Mouse (Mus musculus) urinary bladder, postnatal 4 days (tissue): ENCODE measurements around the gene S1pr1.

Source experiments
- DNase-seq, 2 experiments: peaks; one replicate each; pipeline ENCODE4 v3.0.0; 2021 to 2022; ENCODE audit warnings: low spot score in 2 of 2

Gene S1pr1

GRCm38 (mm10) chr3:115711924-115712807 is 2.7 kb downstream of the S1pr1 start:
- DNase-seq: no peak

- DNase-seq: no peak
Observed at GRCm38 (mm10) chr3:115711393-115711792, 3.5 kb downstream of the S1pr1 start.

GRCm38 (mm10) chr3:115710051-115710450 is 4.8 kb downstream of the S1pr1 start:
- DNase-seq: no peak

- no peak for DNase-seq
Observed at GRCm38 (mm10) chr3:115709118-115709574, 5.7 kb downstream of the S1pr1 start.

DNA sequence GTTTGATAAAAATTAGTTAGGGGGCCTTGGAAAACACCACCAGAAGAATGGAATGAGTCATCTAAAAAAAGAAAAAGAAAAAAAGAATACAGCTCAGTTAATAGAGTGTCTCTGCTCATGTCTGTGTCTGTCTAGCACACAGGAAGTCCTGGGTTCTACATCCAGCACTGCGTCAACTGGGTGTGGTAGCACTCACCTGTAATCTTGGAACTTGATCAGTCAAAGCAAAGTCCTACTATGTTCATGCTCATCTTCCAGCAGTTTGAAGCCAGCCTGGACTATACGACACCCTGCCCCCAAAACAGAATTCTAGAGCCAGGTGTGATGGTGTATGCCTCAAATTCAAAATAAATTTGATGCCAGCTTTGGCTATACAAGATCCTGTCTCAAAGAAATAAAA is 8.1 kb downstream of the S1pr1 start:
- DNase-seq: no peak

- no peak for DNase-seq
Observed at GRCm38 (mm10) chr3:115704254-115704908, 10.5 kb downstream of the S1pr1 start.

DNA sequence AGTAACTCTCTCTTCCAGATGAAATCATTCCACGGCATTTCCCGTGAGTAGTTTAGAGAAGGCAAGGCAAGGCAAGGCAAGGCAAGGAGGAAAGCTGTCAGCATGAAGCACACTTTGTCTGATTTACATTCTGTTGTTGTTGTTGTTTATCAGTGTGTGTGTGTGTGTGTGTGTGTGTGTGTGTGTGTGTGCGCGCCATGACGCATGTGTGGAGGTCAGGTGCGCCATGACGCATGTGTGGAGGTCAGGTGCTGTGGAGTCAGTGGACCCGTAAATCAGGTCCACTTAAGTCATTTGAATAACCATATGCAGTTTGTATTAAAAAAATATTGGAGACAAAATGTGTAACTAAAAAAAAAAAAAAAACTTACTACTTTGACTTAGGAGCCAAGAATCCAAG is 11.2 kb downstream of the S1pr1 start:
- DNase-seq: no peak

- DNase-seq: no peak
Observed at GRCm38 (mm10) chr3:115702089-115702488, 12.8 kb downstream of the S1pr1 start.

DNA sequence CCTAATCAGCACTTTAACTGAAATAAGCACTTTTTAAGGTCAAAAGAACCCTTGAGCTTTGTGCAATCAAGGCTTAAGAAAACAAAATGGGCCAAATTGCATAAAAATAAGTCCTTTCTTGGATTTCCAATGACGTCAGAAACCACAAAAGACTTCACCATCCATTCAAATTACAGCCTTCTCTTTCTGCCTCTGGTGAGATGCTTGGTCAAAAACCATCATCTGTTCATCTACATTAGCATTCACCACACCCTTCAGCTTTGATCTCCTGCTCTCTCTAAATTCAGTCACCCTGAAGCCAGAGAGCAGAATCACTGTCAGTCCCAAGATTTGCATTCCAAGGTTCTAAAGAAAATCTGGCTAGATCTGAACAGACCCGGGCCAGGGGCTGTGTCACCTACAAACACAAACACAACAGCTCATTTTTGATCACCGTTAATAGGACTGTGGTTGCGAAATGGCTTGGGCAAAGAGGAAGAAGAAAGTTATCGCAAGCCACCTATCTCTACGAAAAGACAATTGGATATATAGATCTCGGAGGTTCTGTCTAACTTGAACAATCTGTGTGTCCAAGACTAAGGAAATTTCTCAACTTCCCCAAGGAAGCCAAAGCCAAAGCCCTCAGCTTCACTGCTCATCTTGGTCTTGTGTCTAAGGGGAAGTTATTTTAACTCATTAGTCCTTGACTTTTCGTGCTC is 19.5 kb downstream of the S1pr1 start:
- no peak for DNase-seq

- DNase-seq: no peak
Observed at GRCm38 (mm10) chr3:115694168-115694567, 20.7 kb downstream of the S1pr1 start.

DNA sequence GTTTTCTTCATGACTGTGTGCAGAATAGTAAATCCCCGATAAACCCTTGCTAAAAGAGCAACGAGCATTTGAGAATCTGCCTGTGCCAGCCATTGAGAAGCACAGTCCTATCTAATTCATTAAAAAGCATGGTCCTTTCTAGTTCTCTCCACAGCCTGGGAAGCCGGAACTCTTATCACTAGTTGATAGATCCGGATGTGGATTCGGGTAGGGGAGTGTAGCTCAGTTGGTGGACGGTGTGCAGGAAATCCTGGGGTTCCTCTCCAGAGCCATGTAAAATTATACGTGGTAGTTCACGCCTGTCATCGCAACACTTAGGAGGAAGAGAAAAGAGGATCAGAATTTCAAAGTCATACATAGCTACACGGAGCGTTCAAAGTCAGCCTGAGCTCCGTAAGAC is 21.5 kb downstream of the S1pr1 start:
- no peak for DNase-seq

- no peak for DNase-seq
Observed at GRCm38 (mm10) chr3:115692857-115693256, 22.0 kb downstream of the S1pr1 start.

DNA sequence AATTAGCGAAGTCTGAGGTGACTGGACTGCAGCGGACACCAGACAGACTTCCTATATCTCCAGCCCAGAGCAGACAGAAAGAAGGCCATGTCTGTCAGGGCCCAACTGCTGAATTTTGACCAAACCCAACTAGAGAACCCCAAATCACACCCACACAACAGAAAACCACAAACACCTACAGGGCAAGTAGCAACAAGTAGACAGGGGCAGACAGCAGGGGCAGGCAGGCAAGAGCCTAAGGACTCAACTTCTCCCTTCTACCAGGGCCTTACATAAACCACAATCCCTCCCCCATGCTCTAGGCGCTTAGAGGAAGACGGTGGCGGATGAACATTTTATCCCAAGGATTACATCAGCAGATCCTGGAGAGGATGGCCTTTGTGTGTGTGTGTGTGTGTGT is 22.5 kb downstream of the S1pr1 start:
- DNase-seq: no peak

DNA sequence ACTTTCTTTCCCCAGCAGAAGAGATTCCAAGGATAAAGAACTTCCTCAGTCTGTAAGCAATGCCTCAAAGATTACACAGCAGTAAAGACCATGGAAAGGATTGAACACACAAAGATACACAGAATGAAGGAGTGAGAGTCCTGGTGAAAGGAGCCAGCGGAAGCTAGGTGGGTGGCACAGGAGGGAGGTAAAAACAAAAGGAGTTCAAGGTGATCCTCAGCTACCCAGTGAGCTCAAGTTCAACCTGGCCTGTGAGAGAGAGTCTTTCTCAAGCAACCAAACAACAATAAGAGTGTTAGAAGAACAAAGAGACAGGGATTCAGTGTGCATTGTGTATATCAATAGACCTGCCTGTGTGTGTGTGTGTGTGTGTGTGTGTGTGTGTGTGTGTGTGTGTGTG is 25.0 kb downstream of the S1pr1 start:
- no peak for DNase-seq

DNA sequence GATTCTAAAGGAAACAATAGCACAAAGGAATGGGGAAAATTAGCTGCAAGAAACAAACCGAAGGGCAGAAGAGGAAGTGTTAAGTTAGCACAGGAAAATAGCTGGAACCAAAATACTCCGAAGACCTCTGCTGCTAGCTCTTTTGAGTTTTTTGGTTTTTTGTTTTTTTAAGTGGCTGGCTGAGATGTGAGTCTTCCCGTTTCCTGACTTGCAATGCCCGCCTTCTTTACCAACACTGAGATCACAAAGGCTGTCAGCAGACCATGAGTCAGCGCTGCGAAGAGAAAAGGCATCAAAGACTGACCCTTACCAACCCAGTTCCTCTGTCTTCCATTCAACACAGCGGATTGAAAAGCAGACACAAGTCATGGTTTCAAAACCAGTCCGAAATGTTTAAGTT is 25.5 kb downstream of the S1pr1 start:
- DNase-seq: no peak

GRCm38 (mm10) chr3:115687821-115688220 is 27.1 kb downstream of the S1pr1 start:
- no peak for DNase-seq

GRCm38 (mm10) chr3:115682328-115683088 is 32.4 kb downstream of the S1pr1 start:
- no peak for DNase-seq

GRCm38 (mm10) chr3:115681184-115681583 is 33.7 kb downstream of the S1pr1 start:
- no peak for DNase-seq

DNA sequence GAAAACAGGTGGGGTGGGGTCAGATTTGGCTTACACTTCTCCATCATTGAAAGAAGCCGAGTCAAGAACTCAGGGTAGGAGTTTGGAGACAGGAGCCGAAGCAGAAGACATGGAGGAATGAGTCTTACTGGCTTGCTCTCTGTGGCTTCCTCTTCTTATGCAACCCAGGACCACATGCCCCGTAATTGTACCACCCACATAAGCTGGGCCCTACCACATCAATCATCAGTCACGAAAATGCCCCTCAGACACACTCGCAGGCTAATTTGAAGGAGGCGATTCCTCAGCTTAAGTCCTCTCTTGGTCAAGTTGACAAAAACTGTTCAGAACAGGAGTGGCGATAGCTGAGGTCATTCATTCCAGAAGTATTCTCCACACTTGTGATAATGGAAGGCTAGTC is 35.9 kb downstream of the S1pr1 start:
- DNase-seq: no peak

- no peak for DNase-seq
Observed at GRCm38 (mm10) chr3:115675546-115676535, 39.0 kb downstream of the S1pr1 start.

- no peak for DNase-seq
Observed at GRCm38 (mm10) chr3:115674665-115675064, 40.2 kb downstream of the S1pr1 start.
